ENCODE assay signal across 8 mouse cellular contexts in the genomic region with DNA sequence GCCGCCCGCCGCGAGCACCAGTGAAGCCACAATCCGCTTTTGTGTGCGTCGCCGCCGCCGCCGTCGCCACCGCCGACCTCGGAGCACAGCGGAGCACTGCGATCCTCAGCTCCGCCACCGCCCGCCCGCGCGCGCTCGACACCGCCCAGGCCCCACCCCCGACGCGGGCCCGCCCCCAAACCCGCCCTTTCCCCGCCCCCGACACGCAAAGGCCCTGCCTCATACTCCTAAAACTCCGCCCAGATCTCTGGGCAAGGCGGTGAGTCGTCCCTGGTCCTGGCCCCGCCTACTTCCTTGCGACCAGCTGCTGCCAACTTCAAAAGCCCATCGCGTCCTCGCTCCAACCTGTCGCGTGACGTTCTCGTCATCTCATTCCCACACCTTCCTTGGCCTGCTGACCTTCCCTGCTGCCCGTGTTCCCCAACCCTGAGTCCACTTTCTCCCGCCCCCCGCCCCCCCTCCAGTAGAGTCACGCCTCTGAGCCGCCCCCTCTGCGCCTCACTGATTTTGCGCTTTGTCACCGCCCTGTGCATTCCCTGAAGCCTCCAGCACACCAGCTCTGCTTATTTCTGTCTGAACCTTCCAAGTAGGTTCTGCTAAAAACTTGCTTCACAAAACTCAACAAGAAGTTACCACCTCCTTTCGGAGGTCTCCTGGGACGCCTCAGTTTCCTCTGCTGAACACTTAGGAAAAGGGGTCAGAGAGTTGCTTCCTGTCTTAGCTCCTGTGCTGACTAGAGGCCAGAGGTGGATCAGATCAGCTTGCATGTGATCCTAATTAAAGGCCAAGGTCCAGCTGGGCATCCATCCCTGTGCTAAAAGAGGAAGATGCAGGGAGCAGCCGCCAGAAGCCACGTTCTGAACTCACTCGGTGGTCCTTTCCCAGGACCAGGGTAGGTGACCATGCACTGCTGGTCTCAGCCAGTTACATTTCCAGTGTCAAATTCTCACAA. TPM values are rescaled to one million over a fixed set of nuclear protein-coding genes. Genes with fewer than 3 reads are reported as not detected.
DNase-seq lines count a peak whose midpoint lies in the region; ATAC-seq and TF ChIP-seq lines count a peak whose summit lies in the region.

A gene (minus strand): TSS at position 678 of the 952 bp plus-strand sequence.

- H3K36me3 ChIP-seq in erythroblast, embryonic 14.5 days (ENCODE audit: control insufficient read depth) = no peaks in the 10 kb centered on the region
- H3K36me3 ChIP-seq in heart, embryonic 12.5 days = no peaks in the 10 kb centered on the region
- H3K36me3 ChIP-seq in kidney, postnatal 0 days (ENCODE audit: insufficient read depth, low read length) = no peaks in the 10 kb centered on the region
- H3K36me3 ChIP-seq in liver, embryonic 13.5 days = no peaks in the 10 kb centered on the region
- H3K36me3 ChIP-seq in stomach, embryonic 16.5 days (ENCODE audit: control insufficient read depth, insufficient read depth, low read length) = no peaks in the 10 kb centered on the region

- peak; percentile 95 for ATAC-seq in heart, embryonic 12.5 days (ENCODE audit: insufficient number of reproducible peaks, low FRiP score)
- ATAC-seq in kidney, postnatal 0 days (replicated peaks; ENCODE audit: low FRiP score, low read depth) = peak; percentile 88
- ATAC-seq in liver, embryonic 13.5 days (ENCODE audit: low read depth) = peak; percentile 91
- ATAC-seq in stomach, embryonic 16.5 days (ENCODE audit: insufficient read depth, low FRiP score) = peak; percentile 94

- H3K27me3 ChIP-seq in erythroblast, embryonic 14.5 days (ENCODE audit: control insufficient read depth) = peaks cover 37% of the 10 kb centered on the region
- 0 out of 2 replicates have a peak, but pooled peaks cover 3% of the 10 kb centered on the region for H3K27me3 ChIP-seq in heart, embryonic 12.5 days (replicated peaks)
- no peaks in the 10 kb centered on the region for H3K27me3 ChIP-seq in kidney, postnatal 0 days (ENCODE audit: insufficient read depth, low read length)
- H3K27me3 ChIP-seq in liver, embryonic 13.5 days = peaks cover 38% of the 10 kb centered on the region
- H3K27me3 ChIP-seq in stomach, embryonic 16.5 days (ENCODE audit: control insufficient read depth, insufficient read depth, low read length) = no peaks in the 10 kb centered on the region

- H3K27ac ChIP-seq in heart, embryonic 12.5 days (ENCODE audit: poor library complexity, severe bottlenecking) = peak within 1 kb of the TSS; percentile 65
- H3K27ac ChIP-seq in kidney, postnatal 0 days = peak within 1 kb of the TSS; percentile 80
- H3K27ac ChIP-seq in liver, embryonic 13.5 days = no peak within 1 kb of the TSS
- peak within 1 kb of the TSS; percentile 69 for H3K27ac ChIP-seq in stomach, embryonic 16.5 days (ENCODE audit: low read length)

- peak; percentile 90 for TF ChIP-seq POLR2A in brain, embryonic 14.5 days (IDR thresholded peaks at IDR 0.05; ENCODE audit: borderline replicate concordance, extremely low read depth, insufficient read depth, insufficient read length, poor library complexity, severe bottlenecking)

- WGBS in heart, embryonic 12.5 days = 2% methylated on average over 58 of the region's 59 CpGs
- under 1% methylated on average over 53 of the region's 59 CpGs for WGBS in kidney, postnatal 0 days
- 1% methylated on average over 57 of the region's 59 CpGs for WGBS in liver, embryonic 13.5 days (ENCODE audit: insufficient replicate concordance)
- 1% methylated on average over 51 of the region's 59 CpGs for WGBS in stomach, embryonic 16.5 days

- H3K4me3 ChIP-seq in erythroblast, embryonic 14.5 days (replicated peaks) = peak within 1 kb of the TSS; percentile 67
- peak within 1 kb of the TSS; percentile 88 for H3K4me3 ChIP-seq in heart, embryonic 12.5 days
- peak within 1 kb of the TSS; percentile 71 for H3K4me3 ChIP-seq in kidney, postnatal 0 days (replicated peaks; ENCODE audit: low read depth, low read length)
- H3K4me3 ChIP-seq in liver, embryonic 13.5 days (replicated peaks) = peak within 1 kb of the TSS; percentile 67
- peak within 1 kb of the TSS; percentile 81 for H3K4me3 ChIP-seq in stomach, embryonic 16.5 days (replicated peaks; ENCODE audit: low read length)

- H3K4me2 ChIP-seq in heart, embryonic 12.5 days = peak within 1 kb of the TSS; percentile 92
- H3K4me2 ChIP-seq in kidney, postnatal 0 days (ENCODE audit: low read length) = peak within 1 kb of the TSS; percentile 95
- H3K4me2 ChIP-seq in liver, embryonic 13.5 days = peak within 1 kb of the TSS; percentile 92
- peak within 1 kb of the TSS; percentile 81 for H3K4me2 ChIP-seq in stomach, embryonic 16.5 days (ENCODE audit: low read depth, low read length)

- H3K9ac ChIP-seq in heart, embryonic 12.5 days = peak within 1 kb of the TSS; percentile 91
- H3K9ac ChIP-seq in kidney, postnatal 0 days (ENCODE audit: low read depth, low read length) = peak within 1 kb of the TSS; percentile 92
- peak within 1 kb of the TSS; percentile 74 for H3K9ac ChIP-seq in liver, embryonic 13.5 days
- H3K9ac ChIP-seq in stomach, embryonic 16.5 days (ENCODE audit: low read length) = peak within 1 kb of the TSS; percentile 93

- no peaks in the 10 kb centered on the region for H3K9me3 ChIP-seq in erythroblast, embryonic 14.5 days (ENCODE audit: control insufficient read depth, low read length)
- H3K9me3 ChIP-seq in heart, embryonic 12.5 days (replicated peaks) = no peaks in the 10 kb centered on the region
- no peaks in the 10 kb centered on the region for H3K9me3 ChIP-seq in kidney, postnatal 0 days (replicated peaks; ENCODE audit: low read length)
- no peaks in the 10 kb centered on the region for H3K9me3 ChIP-seq in liver, embryonic 13.5 days (replicated peaks)
- no peaks in the 10 kb centered on the region for H3K9me3 ChIP-seq in stomach, embryonic 16.5 days (replicated peaks; ENCODE audit: control insufficient read depth, low read length)

- H3K4me1 ChIP-seq in erythroblast, embryonic 14.5 days (ENCODE audit: control insufficient read depth) = peaks cover 17% of the 10 kb centered on the region
- peaks cover 16% of the 10 kb centered on the region for H3K4me1 ChIP-seq in heart, embryonic 12.5 days (replicated peaks)
- H3K4me1 ChIP-seq in kidney, postnatal 0 days (replicated peaks; ENCODE audit: insufficient read depth, low read length) = peaks cover 8% of the 10 kb centered on the region
- H3K4me1 ChIP-seq in liver, embryonic 13.5 days (replicated peaks) = peaks cover 23% of the 10 kb centered on the region
- H3K4me1 ChIP-seq in stomach, embryonic 16.5 days (ENCODE audit: control insufficient read depth, insufficient read depth, low read length) = peaks cover 19% of the 10 kb centered on the region

- peak; percentile 94 for DNase-seq in CD4-positive helper T cell, adult 2 months (ENCODE audit: low read depth, low spot score)
- peak; percentile 98 for DNase-seq in brain, embryonic 14.5 days (ENCODE audit: low read depth)
- DNase-seq in kidney, postnatal 0 days (ENCODE audit: low spot score) = peak; percentile 99
- DNase-seq in liver, embryonic 13.5 days = peak; percentile 85
- DNase-seq in neural tube, embryonic 10.5 days (ENCODE audit: extremely low spot score, low spot score) = peak; percentile 95

- no peak for TF ChIP-seq CTCF in brain, embryonic 14.5 days (IDR thresholded peaks at IDR 0.05; ENCODE audit: borderline replicate concordance, extremely low read depth, insufficient read depth, insufficient read length)
- TF ChIP-seq CTCF in kidney, postnatal 0 days (IDR thresholded peaks at IDR 0.05; ENCODE audit: low read depth) = no peak

RNA-seq across cellular contexts. Expression of the gene that starts here (rescaled TPM):
- polyA plus RNA-seq in brain, embryonic 14.5 days (2012; rRNA removed) = 39.4 and 69.9 TPM in 2 replicates
- polyA plus RNA-seq in erythroblast, embryonic 14.5 days (2012) = 0.57 and 0.63 TPM in 2 replicates
- 4.3 and 5.3 TPM in 2 replicates for polyA plus RNA-seq in heart, embryonic 12.5 days (2016; fragmentation: Nextera tagmentation; extraction: Ambion mirVana)
- 5.8 and 10.0 TPM in 2 replicates for polyA plus RNA-seq in kidney, postnatal 0 days (2015; fragmentation: Nextera tagmentation; extraction: Ambion mirVana)
- 1.2 TPM in 2 replicates for polyA plus RNA-seq in liver, embryonic 13.5 days (2015; fragmentation: Nextera tagmentation; extraction: Ambion mirVana)
- 7.0 and 7.7 TPM in 2 replicates for polyA plus RNA-seq in stomach, embryonic 16.5 days (2015; fragmentation: Nextera tagmentation; extraction: Ambion mirVana)
